Mouse (Mus musculus) liver, postnatal 0 days (tissue): ENCODE measurements around the gene C730034F03Rik. TPM values are rescaled to one million over a fixed set of nuclear protein-coding genes. Genes with fewer than 3 reads are reported as not detected.
A peak's percentile ranks its signal among the peaks of the same experiment; 100 is the strongest.

Experiments used
- ATAC-seq: fragments of 200-750 bp; cut with Nextera tagmentation; 2 replicates; pipeline ENCODE4 v1.8.0; 2017; ENCODE audit warnings: mild to moderate bottlenecking, moderate library complexity
- DNase-seq: peaks from one replicate; pipeline ENCODE4 v3.0.0-alpha.2; 2016
- H3K27ac ChIP-seq: fragments of 300-500 bp; sonication (generic); 2 replicates; pipeline ENCODE4 v1.5.1; 2014; ENCODE audit warnings: antibody characterized with exemption, moderate library complexity, mild to moderate bottlenecking, low read depth
- H3K27me3 ChIP-seq: fragments of 300-500 bp; sonication (generic); 2 replicates; pipeline ENCODE4 v1.6.1; 2014; ENCODE audit warnings: low read length, control low read depth, mixed read lengths; ENCODE audit not compliant: insufficient read depth
- H3K36me3 ChIP-seq: fragments of 300-500 bp; sonication (generic); replicated peaks from 2 replicates; pipeline ENCODE4 v1.6.1; 2014; ENCODE audit warnings: mild to moderate bottlenecking, control low read depth, low read length, moderate library complexity, mixed read lengths; ENCODE audit not compliant: insufficient read depth
- H3K4me1 ChIP-seq: fragments of 300-500 bp; sonication (generic); 2 replicates; pipeline ENCODE4 v1.6.1; 2014; ENCODE audit warnings: antibody characterized with exemption, mild to moderate bottlenecking, control low read depth; ENCODE audit not compliant: insufficient read depth
- H3K4me2 ChIP-seq: fragments of 300-500 bp; sonication (generic); 2 replicates; pipeline ENCODE4 v1.6.1; 2014; ENCODE audit warnings: low read depth, mild to moderate bottlenecking, low read length, moderate library complexity, mixed read lengths
- H3K4me3 ChIP-seq: fragments of 300-500 bp; sonication (generic); 2 replicates; pipeline ENCODE4 v1.5.1; 2014; ENCODE audit warnings: low read depth, low read length
- H3K9ac ChIP-seq: fragments of 300-500 bp; sonication (generic); replicated peaks from 2 replicates; pipeline ENCODE4 v1.6.1; 2014; ENCODE audit warnings: mild to moderate bottlenecking, moderate library complexity
- H3K9me3 ChIP-seq: fragments of 300-500 bp; sonication (generic); 2 replicates; pipeline ENCODE4 v1.6.1; 2016; ENCODE audit warnings: mild to moderate bottlenecking, control low read depth, low read length, mixed read lengths
- CTCF ChIP-seq: sonication (generic); IDR thresholded peaks from 2 replicates; pipeline ENCODE4 v1.5.1; 2016; ENCODE audit warnings: antibody characterized with exemption, low read depth
- EP300 ChIP-seq: IDR thresholded peaks from 2 replicates; pipeline ENCODE4 v1.6.1; 2016; ENCODE audit warnings: antibody characterized with exemption, low read depth, mild to moderate bottlenecking
- WGBS: fragments of 180-500 bp; shearing (Covaris S2); extraction: QIAGEN DNeasy Blood & Tissue Kit; methylation state at CpG from one replicate; pipeline ENCODE4 v1.1.7; 2014; ENCODE audit not compliant: insufficient replicate concordance; 5-methylcytosine and 5-hydroxymethylcytosine counted together
- polyA plus RNA-seq: library from polyadenylated mRNA; unstranded; fragments of >200 nt; fragmentation: Nextera tagmentation; extraction: Ambion mirVana; gene quantifications from 2 replicates; pipeline ENCODE4 v1.2.1, GENCODE M21; 2015

Gene C730034F03Rik
- polyA plus RNA-seq, 1 experiment from 2014 or later: 1.5 TPM

GRCm38 (mm10) chr15:89421938-89422337, 7.5 kb upstream of the C730034F03Rik start:
- DNase-seq (no peak), ATAC-seq (no peak)
- H3K9ac ChIP-seq: no peak overlapping the region
- peaks cover 37% of the 10 kb centered on the region for H3K36me3 ChIP-seq
- TF ChIP-seq CTCF (no peak), EP300 (no peak)
- H3K4me3 ChIP-seq: no peak overlapping the region
- 89% methylated on average over 9 of the region's 9 CpGs for WGBS
- no peaks in the 10 kb centered on the region for H3K27me3 ChIP-seq
- H3K27ac ChIP-seq: no peak overlapping the region
- H3K4me2 ChIP-seq: no peak overlapping the region
- H3K9me3 ChIP-seq: no peaks in the 10 kb centered on the region
- H3K4me1 ChIP-seq: no peaks in the 10 kb centered on the region

GRCm38 (mm10) chr15:89424621-89425020, 4.8 kb upstream of the C730034F03Rik start:
- Histone ChIP-seq H3K9ac (no peak overlapping the region), H3K27ac (no peak overlapping the region), H3K4me2 (no peak overlapping the region), H3K4me3 (no peak overlapping the region), H3K36me3 (peaks cover 30% of the 10 kb centered on the region), H3K9me3 (no peaks in the 10 kb centered on the region), H3K4me1 (peaks cover 6% of the 10 kb centered on the region), H3K27me3 (no peaks in the 10 kb centered on the region)
- no peak for TF ChIP-seq CTCF
- ATAC-seq (no peak), DNase-seq (no peak)
- WGBS: 83% methylated on average over 8 of the region's 8 CpGs

- H3K27ac ChIP-seq: peak within 1 kb of the TSS; percentile 76
- H3K9ac ChIP-seq: peak within 1 kb of the TSS; percentile 50; the same call in 1 of the 2 replicates
- DNase-seq: peak; percentile 53
- peaks cover 26% of the 10 kb centered on the region for H3K36me3 ChIP-seq
- peak; percentile 6 for ATAC-seq
- peak within 1 kb of the TSS; percentile 59 for H3K4me2 ChIP-seq
- TF ChIP-seq EP300 (peak; percentile 60), CTCF (no peak)
- peaks cover 10% of the 10 kb centered on the region for H3K4me1 ChIP-seq
- WGBS: 62% methylated on average over 6 of the region's 6 CpGs
- H3K27me3 ChIP-seq: no peaks in the 10 kb centered on the region
- H3K4me3 ChIP-seq: no peak within 1 kb of the TSS
- no peaks in the 10 kb centered on the region for H3K9me3 ChIP-seq
Observed at GRCm38 (mm10) chr15:89425711-89426121, 3.7 kb upstream of the C730034F03Rik start, which contains the start of gene Cpt1b. Cpt1b (minus strand) TSS chr15:89425863.

- ATAC-seq: no peak
Observed at GRCm38 (mm10) chr15:89426716-89427115, 2.7 kb upstream of the C730034F03Rik start.

DNA sequence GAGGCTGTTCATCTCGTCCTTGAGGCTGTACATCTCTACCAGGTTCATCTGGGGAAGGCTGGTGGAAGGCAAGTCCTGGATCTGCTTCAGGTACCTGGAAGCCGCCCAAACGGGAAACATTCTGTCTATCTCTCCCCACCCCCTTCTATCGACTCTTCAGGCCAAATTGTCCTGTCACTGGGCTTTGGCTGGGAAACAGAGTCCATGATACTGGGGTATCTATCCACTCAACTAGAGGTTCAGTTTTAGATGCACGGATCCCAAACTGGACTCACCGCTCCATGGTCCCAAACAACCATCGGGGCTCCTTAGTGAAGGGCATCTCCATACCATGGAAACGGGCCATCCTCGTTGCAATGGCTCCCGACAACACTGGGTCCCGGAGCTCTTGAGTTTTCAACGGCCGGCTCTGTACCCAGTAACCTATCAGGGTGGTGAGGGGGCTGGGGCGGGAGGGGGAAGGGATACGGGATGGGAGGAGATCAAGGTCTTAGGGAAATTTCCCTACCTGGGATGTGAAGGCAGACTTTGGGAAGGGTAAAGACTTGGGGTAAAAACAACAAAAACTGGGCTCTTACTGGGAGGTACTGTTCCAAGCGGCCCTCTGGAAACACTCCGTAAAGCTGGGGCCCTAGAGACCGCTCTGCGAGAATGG, 1.1 kb upstream of the C730034F03Rik start:
- DNase-seq (no peak), ATAC-seq (no peak)
- H3K9ac ChIP-seq: peak overlapping the region; percentile 97; the same call in 1 of the 2 replicates
- peaks cover 15% of the 10 kb centered on the region for H3K4me1 ChIP-seq
- no peaks in the 10 kb centered on the region for H3K9me3 ChIP-seq
- TF ChIP-seq CTCF: no peak
- TF ChIP-seq EP300: no peak
- WGBS: 86% methylated on average over 19 of the region's 19 CpGs
- peak overlapping the region; percentile 97 for H3K4me2 ChIP-seq
- peak overlapping the region; percentile 100; the same call in 1 of the 2 replicates for H3K27ac ChIP-seq
- H3K27me3 ChIP-seq: no peaks in the 10 kb centered on the region
- peak overlapping the region; percentile 92 for H3K4me3 ChIP-seq
- H3K36me3 ChIP-seq: peaks cover 19% of the 10 kb centered on the region

More at GRCm38 (mm10) chr15:89426716-89427115, 2.7 kb upstream of the C730034F03Rik start:
- DNase-seq: no peak
- H3K9ac ChIP-seq: no peak overlapping the region
- H3K27me3 ChIP-seq: no peaks in the 10 kb centered on the region
- no peak overlapping the region for H3K27ac ChIP-seq
- 91% methylated on average over 10 of the region's 10 CpGs for WGBS
- TF ChIP-seq EP300: no peak
- no peak for TF ChIP-seq CTCF
- H3K4me2 ChIP-seq: no peak overlapping the region
- H3K4me3 ChIP-seq: no peak overlapping the region
- H3K36me3 ChIP-seq: peaks cover 24% of the 10 kb centered on the region
- H3K9me3 ChIP-seq: no peaks in the 10 kb centered on the region
- H3K4me1 ChIP-seq: peaks cover 15% of the 10 kb centered on the region

GRCm38 (mm10) chr15:89428821-89429351, 503 bp upstream of the C730034F03Rik start:
- peak overlapping the region; percentile 97 for H3K9ac ChIP-seq
- WGBS: 11% methylated on average over 20 of the region's 22 CpGs
- DNase-seq (no peak), ATAC-seq (no peak)
- TF ChIP-seq EP300: no peak
- H3K4me3 ChIP-seq: peak overlapping the region; percentile 92
- H3K27ac ChIP-seq: peak overlapping the region; percentile 100
- H3K36me3 ChIP-seq: peaks cover 19% of the 10 kb centered on the region
- H3K9me3 ChIP-seq: no peaks in the 10 kb centered on the region
- H3K27me3 ChIP-seq: no peaks in the 10 kb centered on the region
- H3K4me2 ChIP-seq: peak overlapping the region; percentile 97
- H3K4me1 ChIP-seq: peaks cover 15% of the 10 kb centered on the region
